Mouse (Mus musculus) cerebellum, postnatal 10 days (tissue): ENCODE results near the gene Krtap19-1.

ENCODE experiments used
- DNase-seq, 2 experiments: peaks; one replicate each; pipeline ENCODE4 v3.0.0; 2021; ENCODE audit warnings: mixed read lengths in 2 of 2

The Krtap19-1 gene

GRCm38 (mm10) chr16:88869311-88869710 is at the start of gene Krtap19-1:
Krtap19-1 (minus strand) TSS chr16:88869411.
- no peak for DNase-seq

GRCm38 (mm10) chr16:88896357-88896756 is 27.1 kb upstream of the Krtap19-1 start, which contains the start of gene Krtap19-5:
Krtap19-5 (minus strand) TSS chr16:88896457.
- no peak for DNase-seq

GRCm38 (mm10) chr16:88886870-88887269 is 17.7 kb upstream of the Krtap19-1 start:
- DNase-seq, result no peak

- DNase-seq, result no peak
Measured at GRCm38 (mm10) chr16:88884989-88885388, 15.8 kb upstream of the Krtap19-1 start, which contains the start of gene Krtap19-4. Krtap19-4 (minus strand) TSS chr16:88885089.

GRCm38 (mm10) chr16:88877938-88878337 is 8.7 kb upstream of the Krtap19-1 start, which contains the start of gene Krtap19-3:
Krtap19-3 (minus strand) TSS chr16:88878038.
- no peak for DNase-seq

- DNase-seq, result no peak
Measured at GRCm38 (mm10) chr16:88874169-88874568, 5.0 kb upstream of the Krtap19-1 start, which contains the start of gene Krtap19-2. Krtap19-2 (minus strand) TSS chr16:88874269.

GRCm38 (mm10) chr16:88864887-88865407 is 4.3 kb downstream of the Krtap19-1 start:
- no peak for DNase-seq

- DNase-seq, result peak; percentile 56 to 59
Measured at GRCm38 (mm10) chr16:88851450-88851849, 17.8 kb downstream of the Krtap19-1 start.

- no peak for DNase-seq
Measured at GRCm38 (mm10) chr16:88848558-88848957, 20.7 kb downstream of the Krtap19-1 start.

- no peak for DNase-seq
Measured at GRCm38 (mm10) chr16:88847363-88847762, 21.8 kb downstream of the Krtap19-1 start.

- no peak for DNase-seq
Measured at GRCm38 (mm10) chr16:88826978-88827377, 42.2 kb downstream of the Krtap19-1 start.

- peak; percentile 25 to 33 for DNase-seq
Measured at GRCm38 (mm10) chr16:88826095-88826652, 43.0 kb downstream of the Krtap19-1 start, which contains the start of gene Krtap14. Krtap14 (minus strand) TSS chr16:88826145.

GRCm38 (mm10) chr16:88823736-88824135 is 45.5 kb downstream of the Krtap19-1 start:
- DNase-seq, result peak; percentile 45 to 56

- peak; percentile 43 to 69 for DNase-seq
Measured at GRCm38 (mm10) chr16:88820066-88820465, 49.1 kb downstream of the Krtap19-1 start, which contains the start of gene Krtap15. Krtap15 (plus strand) TSS chr16:88820215.
